Mouse (Mus musculus): ENCODE results near the gene Rab31.

DNA sequence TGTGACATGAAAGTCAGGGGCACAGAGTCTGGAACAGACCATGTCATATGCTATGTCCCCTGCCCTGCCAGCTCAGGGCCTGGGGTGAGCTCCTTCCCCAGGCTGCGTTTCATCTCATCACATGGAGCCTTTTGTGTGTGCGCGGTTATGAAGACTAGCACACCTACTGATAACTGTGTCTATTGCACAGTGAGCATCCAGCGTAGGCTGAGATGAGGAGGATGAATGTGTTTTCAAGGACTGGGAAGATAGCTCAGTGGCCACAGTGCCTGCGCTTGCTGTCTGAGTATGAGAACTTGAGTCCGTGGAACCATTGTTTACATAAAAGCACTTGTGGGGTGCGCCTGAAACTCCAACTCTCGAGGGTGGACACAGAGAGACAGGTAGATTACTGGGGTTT is 96.0 kb downstream of the Rab31 start:
- TF ChIP-seq CTCF (IDR thresholded peaks at IDR 0.05; ENCODE audit: insufficient read depth, low read length) = no peak
- no peak for TF ChIP-seq POLR2A (IDR thresholded peaks at IDR 0.05; ENCODE audit: borderline replicate concordance, extremely low read depth, low read depth, low read length)

Measured in lung, adult 2 months (tissue).